Mouse (Mus musculus): ENCODE measurements at regions not wholly inside any gene's neighbourhood (a gene's known extent, or its start where the extent isn't known, plus 50 kb on each side); places are given as distances from the start of the nearest gene placed in this dataset.

DNA sequence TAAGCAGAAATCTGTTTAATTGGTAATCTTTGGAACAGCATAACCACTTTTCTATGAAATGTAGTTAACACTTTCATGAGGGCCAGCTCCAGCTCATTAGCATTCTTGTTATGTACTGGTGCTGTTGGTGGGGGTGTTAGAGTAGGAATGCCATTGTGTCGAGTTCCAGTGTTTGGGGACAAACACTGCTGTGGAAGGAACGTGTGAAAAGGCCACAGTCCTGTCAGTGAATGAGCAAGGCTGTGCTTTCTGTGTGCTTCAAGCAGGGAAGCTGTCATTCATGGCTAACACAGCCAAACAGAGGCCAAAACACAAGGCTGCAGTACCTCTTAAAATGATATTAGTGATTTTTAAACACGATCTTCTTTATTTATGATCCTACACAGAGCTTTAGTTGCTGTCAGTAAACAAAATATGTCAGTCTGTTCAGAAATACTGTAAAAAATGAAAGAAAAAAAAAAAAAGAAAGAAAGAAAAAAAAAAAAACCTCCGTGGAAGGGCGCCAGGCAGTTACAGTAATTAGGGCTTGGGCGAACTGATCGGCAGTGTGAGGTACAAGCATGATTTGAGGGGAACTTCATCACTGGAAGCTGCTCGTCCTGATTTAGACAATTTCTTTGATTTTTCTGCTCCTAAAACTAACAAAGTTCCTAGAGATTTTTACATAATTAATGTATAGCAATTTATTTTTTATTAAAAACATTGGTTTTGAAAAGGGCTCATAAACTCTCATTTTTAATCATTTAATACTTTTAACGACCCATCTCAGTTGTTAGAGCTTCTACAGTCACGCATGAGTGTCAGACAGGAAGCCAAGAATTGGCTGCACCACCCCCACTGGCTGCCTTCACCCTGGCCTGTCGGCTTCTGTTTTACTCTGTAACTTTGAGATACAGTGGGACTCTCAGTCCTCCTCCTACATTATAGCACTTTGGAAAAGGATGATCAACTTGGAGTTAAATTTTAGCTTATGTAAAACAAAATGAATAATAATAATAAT lies 80.8 kb upstream of the Dnajc24 start:
- DNase-seq (ENCODE audit: low spot score in 2 of 2) = no peak

DNA sequence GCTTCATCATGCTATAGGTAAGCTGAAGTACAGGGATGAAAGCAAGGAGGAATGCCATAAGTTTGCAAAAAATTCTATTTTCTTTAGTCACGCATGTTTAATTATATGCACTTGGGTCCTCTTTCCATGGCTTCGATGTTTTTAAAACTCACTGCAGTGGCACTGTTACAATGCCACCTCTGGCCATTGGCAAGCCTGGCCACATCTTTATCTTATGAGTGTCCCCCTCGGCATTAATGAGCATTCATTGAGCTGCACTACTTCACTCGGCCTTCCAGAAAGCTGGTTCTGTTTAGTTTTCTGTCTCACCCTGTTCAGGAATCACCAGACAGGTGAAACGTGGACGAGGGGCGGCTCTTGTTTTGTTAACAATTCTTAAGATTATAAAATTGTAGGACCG lies 79.7 kb upstream of the Dnajc24 start:
- DNase-seq (ENCODE audit: low spot score in 2 of 2) = no peak

DNA sequence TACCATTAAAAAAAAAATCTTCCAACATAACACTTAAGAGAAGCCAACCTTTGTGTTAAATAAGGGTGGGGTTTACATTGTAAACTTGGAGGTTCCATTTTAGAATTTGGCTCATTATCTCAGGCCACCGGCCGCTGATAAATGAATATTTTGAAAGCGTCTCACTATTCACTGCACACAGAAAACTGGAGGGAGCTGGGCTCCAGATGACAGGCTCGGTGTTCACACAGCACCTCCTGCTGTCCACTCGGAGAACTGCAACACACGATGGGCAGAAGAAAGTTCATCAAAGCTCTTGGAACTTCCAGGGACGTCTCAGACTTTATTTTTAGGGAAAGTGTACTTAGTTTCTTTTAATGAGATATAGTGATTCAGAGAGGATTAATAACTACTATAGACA lies 78.6 kb upstream of the Dnajc24 start:
- peak; percentile 25 to 40 for DNase-seq (ENCODE audit: low spot score in 2 of 2)

DNA sequence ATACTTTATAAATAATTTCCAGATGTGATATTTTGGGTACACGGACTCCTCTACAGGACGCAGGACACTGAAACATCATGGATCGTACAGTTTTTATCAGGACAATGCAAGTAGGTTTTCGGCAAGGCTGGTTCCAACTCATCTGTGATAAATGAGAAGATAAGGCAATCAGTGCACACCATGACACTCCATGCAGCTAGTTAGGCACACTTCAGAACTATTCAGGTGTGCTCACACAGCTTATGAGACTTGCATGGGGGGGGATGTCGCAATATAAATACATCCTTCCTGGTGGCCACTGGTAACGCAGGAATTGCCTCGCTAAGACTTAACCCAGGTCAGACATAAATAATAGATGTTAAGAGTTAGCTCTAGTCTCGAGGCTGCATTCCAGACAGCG lies 77.3 kb upstream of the Dnajc24 start:
- DNase-seq (ENCODE audit: low spot score in 2 of 2) = no peak

DNA sequence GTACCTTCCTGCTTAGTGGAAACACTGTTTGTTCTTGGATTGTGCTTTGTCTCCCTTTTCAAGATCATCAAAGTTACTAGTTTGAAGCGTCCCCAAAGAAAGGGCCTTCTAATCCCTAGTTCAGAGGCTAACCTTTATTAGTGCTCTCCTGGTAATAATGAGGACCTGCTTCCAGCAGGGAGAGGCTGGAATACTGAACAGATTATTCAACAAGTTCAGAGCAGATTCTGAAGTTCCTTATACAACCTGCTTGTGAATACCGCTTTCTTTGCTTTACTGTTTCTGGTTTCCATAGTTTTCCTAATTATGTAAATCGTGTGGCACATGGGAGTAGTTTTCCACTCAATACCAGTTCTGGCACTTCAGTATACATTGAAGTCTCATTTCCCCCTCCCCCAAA lies 75.2 kb upstream of the Dnajc24 start:
- no peak for DNase-seq (ENCODE audit: low spot score in 2 of 2)

DNA sequence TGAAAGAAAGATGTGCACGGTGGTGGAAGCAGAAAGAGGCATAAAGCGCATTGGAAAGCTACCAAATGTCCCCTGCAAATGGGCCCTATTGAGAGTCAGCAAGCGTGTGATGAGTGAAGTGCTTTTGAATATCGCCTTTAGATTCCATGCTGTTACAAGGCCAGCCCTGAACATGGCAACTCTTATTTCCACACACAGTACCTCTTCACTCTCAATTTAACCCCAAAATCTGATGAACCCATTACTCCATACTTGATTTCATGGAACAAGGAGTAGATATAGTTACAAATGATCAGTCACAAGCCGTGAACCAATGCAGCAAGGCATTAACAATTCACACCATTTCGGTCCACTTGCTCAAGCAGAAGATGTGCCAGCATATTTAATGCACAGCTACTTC lies 71.1 kb upstream of the Dnajc24 start:
- no peak for DNase-seq (ENCODE audit: low spot score in 2 of 2)

DNA sequence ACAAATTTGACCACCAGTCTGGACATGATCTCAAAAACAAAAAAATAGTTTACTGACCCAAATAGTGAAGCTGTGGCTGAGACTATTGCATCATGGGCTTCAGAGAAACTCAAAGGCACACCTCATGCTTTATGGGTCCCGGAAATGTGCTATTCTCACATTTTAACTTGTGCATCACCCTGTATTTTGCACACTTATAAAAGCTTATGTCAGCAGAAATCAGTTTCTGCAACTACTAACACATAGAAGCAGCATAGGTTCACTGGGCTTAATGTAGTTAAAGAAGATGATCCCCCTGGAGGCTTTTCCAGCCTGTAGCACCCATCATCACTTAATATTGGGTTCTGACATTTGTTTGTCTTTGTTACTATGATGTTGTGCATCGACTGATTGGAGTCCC lies 61.0 kb upstream of the Dnajc24 start:
- DNase-seq (ENCODE audit: low spot score in 2 of 2) = no peak

All from right cerebral cortex, postnatal 36 days (tissue).